Comparison of ENCODE assay signal across 4 mouse cellular contexts in genomic region chr7:131040760-131041159, GRCm38 (mm10). TPM values are rescaled to one million over a fixed set of nuclear protein-coding genes. Genes with fewer than 3 reads are reported as not detected.
"Had no signal": no experiment of that assay in that cellular context is flagged by ENCODE, and none has a peak within 500 bp of the region (broad histone marks: within the 10 kb centered on the region; RNA-seq: fewer than 3 reads in every experiment).

No protein-coding gene starts in this region.

RNA-seq across cellular contexts. Expression of gene Dmbt1, which starts 8.9 kb away (rescaled TPM):
- total RNA-seq: neutrophil, adult 5-6 weeks had no signal
- polyA plus RNA-seq: neural tube, embryonic 13.5 days; neural tube, embryonic 14.5 days; neural tube, embryonic 15.5 days had no signal
